Mouse (Mus musculus) cerebellum, adult 9-10 months (tissue): ENCODE measurements around the gene Eef1g.
A peak's percentile ranks its signal among the peaks of the same experiment; 100 is the strongest.

Experiments
- DNase-seq: peaks from one replicate; pipeline ENCODE4 v3.0.0; 2022

The Eef1g gene

GRCm38 (mm10) chr19:8966590-8967372, at the start of gene Eef1g:
Eef1g (plus strand) TSS chr19:8967041.
- peak; percentile 99 for DNase-seq

GRCm38 (mm10) chr19:8919000-8919399, 47.8 kb upstream of the Eef1g start:
- peak; percentile 13 for DNase-seq

GRCm38 (mm10) chr19:8919684-8920072, 47.2 kb upstream of the Eef1g start:
- DNase-seq = no peak

GRCm38 (mm10) chr19:8920073-8920736, 46.6 kb upstream of the Eef1g start, which contains the start of gene B3gat3:
B3gat3 (plus strand) TSS chr19:8920374.
- peak; percentile 96 for DNase-seq

- DNase-seq = peak; percentile 67
Observed at GRCm38 (mm10) chr19:8920836-8921291, 46.0 kb upstream of the Eef1g start.

- peak; percentile 42 for DNase-seq
Observed at GRCm38 (mm10) chr19:8921741-8922140, 45.1 kb upstream of the Eef1g start.

GRCm38 (mm10) chr19:8926766-8927165, 40.1 kb upstream of the Eef1g start:
- DNase-seq = no peak

GRCm38 (mm10) chr19:8927891-8928525, 38.8 kb upstream of the Eef1g start:
- no peak for DNase-seq

- peak; percentile 80 for DNase-seq
Observed at GRCm38 (mm10) chr19:8928689-8929223, 38.1 kb upstream of the Eef1g start.

- peak; percentile 88 for DNase-seq
Observed at GRCm38 (mm10) chr19:8929224-8930088, 37.4 kb upstream of the Eef1g start, which contains the start of the genes Rom1 and Eml3. Rom1 (minus strand) TSS chr19:8929356. Eml3 (plus strand) TSS chr19:8929552.

- no peak for DNase-seq
Observed at GRCm38 (mm10) chr19:8930117-8930516, 36.7 kb upstream of the Eef1g start.

- DNase-seq = no peak
Observed at GRCm38 (mm10) chr19:8930771-8931170, 36.1 kb upstream of the Eef1g start.

GRCm38 (mm10) chr19:8936736-8937135, 30.1 kb upstream of the Eef1g start:
- no peak for DNase-seq

GRCm38 (mm10) chr19:8940526-8941133, 26.2 kb upstream of the Eef1g start:
- DNase-seq = no peak

GRCm38 (mm10) chr19:8941136-8941514, 25.7 kb upstream of the Eef1g start:
- DNase-seq = no peak

GRCm38 (mm10) chr19:8941515-8942217, 25.2 kb upstream of the Eef1g start, which contains the start of gene Mta2:
Mta2 (plus strand) TSS chr19:8941875.
- DNase-seq = peak; percentile 96

GRCm38 (mm10) chr19:8942276-8942964, 24.4 kb upstream of the Eef1g start:
- no peak for DNase-seq

- DNase-seq = no peak
Observed at GRCm38 (mm10) chr19:8943047-8943446, 23.8 kb upstream of the Eef1g start.

GRCm38 (mm10) chr19:8944062-8944461, 22.8 kb upstream of the Eef1g start:
- DNase-seq = no peak

GRCm38 (mm10) chr19:8944750-8945149, 22.1 kb upstream of the Eef1g start:
- no peak for DNase-seq
